Mouse (Mus musculus) embryonic facial prominence, embryonic 11.5 days (tissue): ENCODE measurements around the gene Tnfsf13. TPM values are rescaled to one million over a fixed set of nuclear protein-coding genes. Genes with fewer than 3 reads are reported as not detected.

Experiments used
- ATAC-seq: fragments of 200-750 bp; cut with Nextera tagmentation; replicated peaks from 2 replicates; pipeline ENCODE4 v1.8.0; 2017; ENCODE audit warnings: low read depth; ENCODE audit not compliant: insufficient number of reproducible peaks, low FRiP score, low TSS enrichment
- DNase-seq: peaks from one replicate; pipeline ENCODE4 v3.0.0-alpha.2; 2015; ENCODE audit warnings: low spot score
- H3K27ac ChIP-seq: fragments of 300-500 bp; sonication (generic); replicated peaks from 2 replicates; pipeline ENCODE4 v1.5.1; 2014; ENCODE audit warnings: mild to moderate bottlenecking, low read depth, low read length, control low read depth
- H3K27me3 ChIP-seq: fragments of 300-500 bp; sonication (generic); 2 replicates; pipeline ENCODE4 v1.6.1; 2014; ENCODE audit warnings: mild to moderate bottlenecking, low read length, moderate library complexity, mixed read lengths; ENCODE audit not compliant: control insufficient read depth, insufficient read depth
- H3K36me3 ChIP-seq: fragments of 300-500 bp; sonication (generic); replicated peaks from 2 replicates; pipeline ENCODE4 v1.6.1; 2014; ENCODE audit warnings: low read depth, mild to moderate bottlenecking, low read length, moderate library complexity, mixed read lengths; ENCODE audit not compliant: control insufficient read depth, insufficient read depth
- H3K4me1 ChIP-seq: fragments of 300-500 bp; sonication (generic); 2 replicates; pipeline ENCODE4 v1.6.1; 2014; ENCODE audit warnings: low read length, mixed read lengths; ENCODE audit not compliant: control insufficient read depth, insufficient read depth
- H3K4me2 ChIP-seq: fragments of 300-500 bp; sonication (generic); 2 replicates; pipeline ENCODE4 v1.6.1; 2014; ENCODE audit warnings: low read depth, mild to moderate bottlenecking, control low read depth, low read length, moderate library complexity
- H3K4me3 ChIP-seq: fragments of 300-500 bp; sonication (generic); 2 replicates; pipeline ENCODE4 v1.5.1; 2014; ENCODE audit warnings: low read depth, low read length, control low read depth
- H3K9ac ChIP-seq: fragments of 300-500 bp; sonication (generic); replicated peaks from 2 replicates; pipeline ENCODE4 v1.6.1; 2014; ENCODE audit warnings: mild to moderate bottlenecking, control low read depth, low read length
- H3K9me3 ChIP-seq: fragments of 300-500 bp; sonication (generic); replicated peaks from 2 replicates; pipeline ENCODE4 v1.6.1; 2016; ENCODE audit warnings: mild to moderate bottlenecking, low read length, inconsistent platforms, mixed read lengths; ENCODE audit not compliant: control insufficient read depth
- WGBS: fragments of 180-500 bp; shearing (Covaris S2); extraction: QIAGEN DNeasy Blood & Tissue Kit; methylation state at CpG from one replicate; pipeline ENCODE4 v1.1.7; 2014; 5-methylcytosine and 5-hydroxymethylcytosine counted together
- polyA plus RNA-seq: library from polyadenylated mRNA; unstranded; fragments of >200 nt; fragmentation: Nextera tagmentation; extraction: Ambion mirVana; gene quantifications from 2 replicates; pipeline ENCODE4 v1.2.1, GENCODE M21; 2014

The Tnfsf13 gene
- polyA plus RNA-seq, 1 experiment from 2014 or later, result 0.42 TPM

GRCm38 (mm10) chr11:69682840-69683533, 2.6 kb downstream of the Tnfsf13 start:
- H3K4me1 ChIP-seq, result no peaks in the 10 kb centered on the region; the same call in 1 of the 2 replicates
- no peaks in the 10 kb centered on the region for H3K9me3 ChIP-seq
- 21% methylated on average over 12 of the region's 12 CpGs for WGBS
- H3K4me3 ChIP-seq, result no peak overlapping the region
- H3K4me2 ChIP-seq, result no peak overlapping the region
- H3K27me3 ChIP-seq, result no peaks in the 10 kb centered on the region
- DNase-seq (peak; percentile 98), ATAC-seq (peak; percentile 45; the same call in 1 of the 2 replicates)
- H3K9ac ChIP-seq, result peak overlapping the region; percentile 10; the same call in 1 of the 2 replicates
- no peaks in the 10 kb centered on the region for H3K36me3 ChIP-seq
- H3K27ac ChIP-seq, result no peak overlapping the region

DNA sequence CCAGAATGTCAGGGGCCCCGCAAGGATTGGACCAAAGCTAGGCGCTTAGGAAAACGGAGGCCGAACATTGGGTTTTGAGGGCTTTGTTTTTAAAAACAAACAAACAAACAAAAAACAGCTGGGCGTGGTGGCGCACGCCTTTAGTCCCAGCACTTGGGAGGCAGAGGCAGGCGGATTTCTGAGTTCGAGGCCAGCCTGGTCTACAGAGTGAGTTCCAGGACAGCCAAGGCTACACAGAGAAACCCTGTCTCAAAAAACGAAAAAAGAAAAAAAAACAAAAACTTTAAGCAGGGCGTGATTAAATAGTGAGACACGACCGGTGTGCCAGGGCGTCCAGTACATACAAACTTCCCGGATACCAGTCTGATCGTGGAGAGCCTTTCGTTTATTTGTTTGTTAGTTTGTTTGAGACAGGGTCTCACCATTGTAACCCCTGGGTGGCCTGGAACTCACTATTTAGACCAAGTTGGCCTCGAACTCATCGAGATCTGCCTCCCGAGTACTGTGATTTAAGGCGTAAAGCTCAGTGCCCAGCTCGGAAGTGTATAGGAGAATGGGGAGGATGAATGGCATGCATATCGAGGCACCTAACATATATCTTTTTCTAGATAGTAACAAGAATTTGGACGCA, 3.3 kb downstream of the Tnfsf13 start:
- Histone ChIP-seq H3K9me3 (no peaks in the 10 kb centered on the region), H3K4me3 (peak overlapping the region; percentile 75), H3K36me3 (no peaks in the 10 kb centered on the region), H3K27me3 (no peaks in the 10 kb centered on the region), H3K9ac (peak overlapping the region; percentile 84), H3K4me2 (peak overlapping the region; percentile 67), H3K27ac (peak overlapping the region; percentile 63), H3K4me1 (no peaks in the 10 kb centered on the region; the same call in 1 of the 2 replicates)
- no peak for DNase-seq
- WGBS, result 27% methylated on average over 24 of the region's 24 CpGs
- ATAC-seq, result peak; percentile 7

DNA sequence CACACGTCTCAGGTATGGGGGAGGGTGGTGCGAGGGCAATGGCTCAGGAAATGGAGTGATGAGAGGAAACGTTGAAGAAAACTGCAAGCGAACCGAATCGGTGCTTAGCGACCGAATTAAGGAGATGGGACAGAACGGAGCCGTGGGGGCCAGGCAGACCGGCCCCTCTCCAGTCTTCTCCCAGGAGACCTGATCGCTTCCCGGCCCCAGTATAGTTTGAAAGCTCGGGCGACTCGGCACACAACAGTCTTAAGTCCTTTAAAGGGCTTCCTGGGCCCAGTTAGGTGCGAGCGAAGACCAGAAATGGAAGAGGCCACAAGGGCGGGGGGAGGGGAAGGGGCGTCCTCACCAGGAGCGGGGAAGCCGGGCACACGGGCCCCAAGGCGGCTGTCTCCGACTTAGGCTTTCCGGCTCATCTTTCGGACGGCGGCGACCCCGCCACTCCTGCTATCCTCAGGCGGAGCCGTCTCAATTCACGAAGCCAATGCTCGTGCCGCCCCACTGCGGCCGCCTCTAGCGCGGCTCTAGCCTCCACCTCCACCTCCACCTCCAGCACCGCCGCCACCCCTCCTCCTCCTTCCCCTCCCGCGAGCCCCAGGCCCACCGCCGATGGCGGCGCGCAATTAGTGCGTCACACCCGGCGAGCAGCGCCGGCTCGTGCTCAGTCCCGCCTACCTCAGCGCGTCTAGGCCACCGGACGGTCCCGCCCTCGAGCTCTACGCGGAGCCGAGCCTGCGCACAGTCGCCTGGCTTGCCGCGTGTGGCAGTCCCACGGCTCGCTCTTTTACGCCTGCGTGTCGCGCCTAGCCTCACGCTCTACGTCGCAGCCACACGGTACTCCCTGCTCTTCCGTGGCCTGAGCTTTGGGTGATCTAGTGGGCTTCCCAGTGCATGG, 4.0 kb downstream of the Tnfsf13 start, which contains the start of gene Senp3:
TSS of gene Senp3 (minus strand) at position 771 of the 895 bp plus-strand sequence.
- peak within 1 kb of the TSS; percentile 63 for H3K27ac ChIP-seq
- peak within 1 kb of the TSS; percentile 75 for H3K4me3 ChIP-seq
- H3K4me2 ChIP-seq, result peak within 1 kb of the TSS; percentile 67
- peaks cover 2% of the 10 kb centered on the region for H3K36me3 ChIP-seq
- H3K4me1 ChIP-seq, result no peaks in the 10 kb centered on the region; the same call in 1 of the 2 replicates
- DNase-seq (peak; percentile 98), ATAC-seq (peak; percentile 93)
- H3K27me3 ChIP-seq, result no peaks in the 10 kb centered on the region
- no peaks in the 10 kb centered on the region for H3K9me3 ChIP-seq
- H3K9ac ChIP-seq, result peak within 1 kb of the TSS; percentile 84
- under 1% methylated on average over 75 of the region's 80 CpGs for WGBS

GRCm38 (mm10) chr11:69680136-69680855, 5.3 kb downstream of the Tnfsf13 start:
- no peaks in the 10 kb centered on the region; the same call in 1 of the 2 replicates for H3K4me1 ChIP-seq
- no peak for ATAC-seq
- H3K9ac ChIP-seq, result no peak overlapping the region; the same call in 1 of the 2 replicates
- H3K36me3 ChIP-seq, result peaks cover 7% of the 10 kb centered on the region
- DNase-seq, result no peak
- no peaks in the 10 kb centered on the region for H3K9me3 ChIP-seq
- H3K4me2 ChIP-seq, result peak overlapping the region; percentile 56
- no peak overlapping the region for H3K27ac ChIP-seq
- whole genome bisulfite sequencing, result 94% methylated on average over 30 of the region's 30 CpGs
- no peaks in the 10 kb centered on the region for H3K27me3 ChIP-seq
- H3K4me3 ChIP-seq, result peak overlapping the region; percentile 75

DNA sequence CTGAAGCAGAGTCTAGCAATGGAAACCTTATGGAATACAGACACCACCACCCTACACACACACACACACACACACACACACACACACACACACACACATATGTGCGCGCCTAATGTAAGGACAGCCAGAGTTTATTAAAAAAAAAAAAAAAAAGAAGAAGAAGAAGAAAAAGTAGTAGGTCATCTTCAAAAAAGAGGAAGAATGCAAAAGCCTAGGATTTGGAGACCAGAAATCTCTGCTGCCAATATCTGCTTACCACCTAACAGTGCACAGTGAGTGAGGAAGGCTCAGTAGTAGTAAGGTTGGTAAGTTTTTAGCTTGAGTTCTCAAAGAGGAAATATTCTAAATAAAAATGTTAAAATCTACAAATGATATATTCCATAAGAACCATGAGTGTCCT, 6.4 kb downstream of the Tnfsf13 start:
- Histone ChIP-seq H3K9ac (no peak overlapping the region), H3K27me3 (no peaks in the 10 kb centered on the region), H3K9me3 (no peaks in the 10 kb centered on the region), H3K36me3 (peaks cover 8% of the 10 kb centered on the region), H3K27ac (no peak overlapping the region), H3K4me1 (no peaks in the 10 kb centered on the region; the same call in 1 of the 2 replicates), H3K4me3 (no peak overlapping the region), H3K4me2 (no peak overlapping the region)
- ATAC-seq (no peak), DNase-seq (no peak)
- WGBS, result 100% methylated on average over 2 of the region's 2 CpGs

DNA sequence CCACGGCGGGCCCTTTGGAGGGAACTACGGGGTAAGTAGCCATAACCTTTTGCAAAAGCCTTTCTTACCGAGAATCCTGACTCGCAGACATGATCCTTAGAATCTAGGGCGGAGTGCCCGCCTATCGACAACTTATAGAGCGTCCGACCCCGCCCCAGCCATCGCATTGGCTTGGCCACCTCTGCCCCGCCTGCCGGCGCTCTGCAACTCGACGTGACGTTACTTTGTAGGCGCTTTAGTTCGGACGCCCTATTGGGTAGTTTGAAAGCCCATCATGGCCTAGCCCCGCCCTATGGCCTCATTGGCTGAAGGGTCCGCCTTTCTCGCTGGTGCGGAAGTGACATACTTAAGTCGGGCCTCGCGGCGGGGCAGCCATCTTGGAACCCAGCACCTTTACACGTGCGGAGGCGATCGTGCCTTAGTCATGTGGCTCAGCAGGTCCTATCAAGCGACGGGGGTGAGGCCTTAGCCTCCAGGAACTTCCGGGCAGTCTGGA, 13.3 kb downstream of the Tnfsf13 start, which contains the start of gene Eif4a1:
TSS of gene Eif4a1 (minus strand) at position 213 of the 496 bp plus-strand sequence.
- peak within 1 kb of the TSS; percentile 99 for H3K9ac ChIP-seq
- peaks cover 26% of the 10 kb centered on the region for H3K36me3 ChIP-seq
- WGBS, result under 1% methylated on average over 36 of the region's 36 CpGs

GRCm38 (mm10) chr11:69671726-69672124, 13.9 kb downstream of the Tnfsf13 start:
- H3K9ac ChIP-seq, result peak overlapping the region; percentile 99
- H3K4me1 ChIP-seq, result no peaks in the 10 kb centered on the region
- DNase-seq (no peak), ATAC-seq (peak; percentile 2; the same call in 1 of the 2 replicates)
- under 1% methylated on average over 43 of the region's 43 CpGs for WGBS
- H3K4me3 ChIP-seq, result peak overlapping the region; percentile 94
- H3K9me3 ChIP-seq, result no peaks in the 10 kb centered on the region
- no peaks in the 10 kb centered on the region for H3K27me3 ChIP-seq
- peak overlapping the region; percentile 93 for H3K27ac ChIP-seq
- H3K4me2 ChIP-seq, result peak overlapping the region; percentile 87
- H3K36me3 ChIP-seq, result peaks cover 26% of the 10 kb centered on the region

More for the DNA sequence above, 13.3 kb downstream of the Tnfsf13 start, which contains the start of gene Eif4a1:
- Histone ChIP-seq H3K4me2 (peak within 1 kb of the TSS; percentile 87), H3K9me3 (no peaks in the 10 kb centered on the region), H3K27ac (peak within 1 kb of the TSS; percentile 93), H3K27me3 (no peaks in the 10 kb centered on the region), H3K4me1 (no peaks in the 10 kb centered on the region), H3K4me3 (peak within 1 kb of the TSS; percentile 94)
- peak; percentile 100 for DNase-seq
- peak; percentile 97 for ATAC-seq
